Mouse (Mus musculus) cerebral cortex, adult 2 months (tissue): ENCODE results near the gene 9230112D13Rik.

Experiments used
- WGBS: fragments of 180-500 bp; shearing (Covaris S2); methylation state at CpG from one replicate; pipeline ENCODE4 v1.1.7; 2018; 5-methylcytosine and 5-hydroxymethylcytosine counted together

Gene 9230112D13Rik

GRCm38 (mm10) chr14:34522701-34523100 lies at the start of gene 9230112D13Rik:
Gene 9230112D13Rik, minus strand, starts transcription at chr14:34522801.
- WGBS, result 85% methylated on average over 8 of the region's 8 CpGs

GRCm38 (mm10) chr14:34571610-34572387 lies 49.2 kb upstream of the 9230112D13Rik start:
- 89% methylated on average over 17 of the region's 17 CpGs for WGBS

GRCm38 (mm10) chr14:34570903-34571302 lies 48.3 kb upstream of the 9230112D13Rik start:
- 73% methylated on average over 4 of the region's 4 CpGs for WGBS

- under 1% methylated on average over 6 of the region's 6 CpGs for WGBS
These were observed 47.7 kb upstream of the 9230112D13Rik start for GRCm38 (mm10) chr14:34570294-34570693.

- 28% methylated on average over 27 of the region's 27 CpGs for WGBS
These were observed 47.1 kb upstream of the 9230112D13Rik start for GRCm38 (mm10) chr14:34569534-34570194.

GRCm38 (mm10) chr14:34568626-34569025 lies 46.0 kb upstream of the 9230112D13Rik start:
- 85% methylated on average over 4 of the region's 4 CpGs for WGBS

GRCm38 (mm10) chr14:34567697-34568096 lies 45.1 kb upstream of the 9230112D13Rik start:
- 56% methylated on average over 5 of the region's 5 CpGs for WGBS

- 96% methylated on average over 7 of the region's 7 CpGs for WGBS
These were observed 43.9 kb upstream of the 9230112D13Rik start for GRCm38 (mm10) chr14:34566530-34566929.

GRCm38 (mm10) chr14:34565711-34566110 lies 43.1 kb upstream of the 9230112D13Rik start:
- 50% methylated on average over 17 of the region's 17 CpGs for WGBS

GRCm38 (mm10) chr14:34564646-34565045 lies 42.0 kb upstream of the 9230112D13Rik start:
- WGBS, result 67% methylated on average over 5 of the region's 5 CpGs

- WGBS, result 46% methylated on average over 2 of the region's 2 CpGs
These were observed 39.8 kb upstream of the 9230112D13Rik start for GRCm38 (mm10) chr14:34562393-34562792.

GRCm38 (mm10) chr14:34561647-34562046 lies 39.0 kb upstream of the 9230112D13Rik start:
- 90% methylated on average over 8 of the region's 8 CpGs for WGBS

GRCm38 (mm10) chr14:34558947-34559346 lies 36.3 kb upstream of the 9230112D13Rik start:
- 90% methylated on average over 9 of the region's 9 CpGs for WGBS

- WGBS, result 69% methylated on average over 13 of the region's 13 CpGs
These were observed 32.6 kb upstream of the 9230112D13Rik start for GRCm38 (mm10) chr14:34555211-34555610.

- WGBS, result 54% methylated on average over 3 of the region's 3 CpGs
These were observed 31.4 kb upstream of the 9230112D13Rik start for GRCm38 (mm10) chr14:34554047-34554446.

GRCm38 (mm10) chr14:34553470-34553869 lies 30.9 kb upstream of the 9230112D13Rik start:
- WGBS, result 87% methylated on average over 6 of the region's 6 CpGs

- WGBS, result 93% methylated on average over 5 of the region's 5 CpGs
These were observed 29.6 kb upstream of the 9230112D13Rik start for GRCm38 (mm10) chr14:34552226-34552625.

- WGBS, result under 1% methylated on average over 53 of the region's 55 CpGs
These were observed 26.5 kb upstream of the 9230112D13Rik start for GRCm38 (mm10) chr14:34549004-34549671.

- WGBS, result 7% methylated on average over 27 of the region's 27 CpGs
These were observed 25.9 kb upstream of the 9230112D13Rik start for GRCm38 (mm10) chr14:34548391-34549001.

- WGBS, result 38% methylated on average over 2 of the region's 2 CpGs
These were observed 21.9 kb upstream of the 9230112D13Rik start for GRCm38 (mm10) chr14:34544545-34544944.

- WGBS, result 84% methylated on average over 6 of the region's 6 CpGs
These were observed 21.4 kb upstream of the 9230112D13Rik start for GRCm38 (mm10) chr14:34544001-34544400.

GRCm38 (mm10) chr14:34543596-34543995 lies 21.0 kb upstream of the 9230112D13Rik start:
- 81% methylated on average over 6 of the region's 6 CpGs for WGBS
